ENCODE assay signal across 19 mouse cellular contexts in genomic region chr15:93000121-93000520, GRCm38 (mm10).
A peak's percentile ranks its signal among the peaks of the same experiment; 100 is the strongest.
DNase-seq lines count a peak whose midpoint lies in the region; ATAC-seq and TF ChIP-seq lines count a peak whose summit lies in the region.
"Had no signal": no experiment of that assay in that cellular context is flagged by ENCODE, and none has a peak within 500 bp of the region (broad histone marks: within the 10 kb centered on the region; RNA-seq: fewer than 3 reads in every experiment).

No protein-coding gene starts in this region.

- no peak for ATAC-seq in intestine, embryonic 15.5 days
- no peak for ATAC-seq in intestine, postnatal 0 days
- no peak for ATAC-seq in stomach, embryonic 15.5 days (ENCODE audit: insufficient read depth, low FRiP score, low read depth)
- ATAC-seq in stomach, postnatal 0 days (ENCODE audit: low FRiP score, low TSS enrichment) = no peak
- ATAC-seq in erythroblast, adult 5-6 weeks (replicated peaks; ENCODE audit: low FRiP score, poor library complexity, severe bottlenecking) = no peak
- ATAC-seq: liver, postnatal 0 days had no signal

- H3K27me3 ChIP-seq in intestine, embryonic 15.5 days (replicated peaks) = no peaks in the 10 kb centered on the region
- no peaks in the 10 kb centered on the region for H3K27me3 ChIP-seq in intestine, postnatal 0 days (replicated peaks; ENCODE audit: control insufficient read depth, insufficient read depth, low read length)
- no peaks in the 10 kb centered on the region for H3K27me3 ChIP-seq in stomach, embryonic 15.5 days (replicated peaks)
- no peaks in the 10 kb centered on the region for H3K27me3 ChIP-seq in stomach, postnatal 0 days (ENCODE audit: control insufficient read depth, insufficient read depth, low read length)
- peaks cover 8% of the 10 kb centered on the region; the same call in 1 of the 2 replicates for H3K27me3 ChIP-seq in midbrain, embryonic 10.5 days (ENCODE audit: low read depth, poor library complexity, severe bottlenecking)
- H3K27me3 ChIP-seq: CH12.LX; hindbrain, embryonic 12.5 days had no signal

- H3K27ac ChIP-seq in intestine, embryonic 15.5 days = no peak overlapping the region
- H3K27ac ChIP-seq in intestine, postnatal 0 days (ENCODE audit: low read depth, low read length) = no peak overlapping the region
- H3K27ac ChIP-seq in stomach, embryonic 15.5 days = no peak overlapping the region
- H3K27ac ChIP-seq in stomach, postnatal 0 days (replicated peaks) = no peak overlapping the region
- H3K27ac ChIP-seq in midbrain, embryonic 10.5 days (replicated peaks) = no peak overlapping the region
- H3K27ac ChIP-seq: embryonic facial prominence, embryonic 10.5 days; hindbrain, embryonic 12.5 days; midbrain, embryonic 12.5 days had no signal

- no peak for TF ChIP-seq CTCF in intestine, postnatal 0 days (IDR thresholded peaks at IDR 0.05; ENCODE audit: low read depth)
- no peak for TF ChIP-seq CTCF in stomach, postnatal 0 days (IDR thresholded peaks at IDR 0.05; ENCODE audit: low read depth)

- peak; percentile 24 to 79 for DNase-seq in adrenal gland, adult (ENCODE audit: inconsistent age in 2 of 2, low spot score in 1 of 2)
- no peak for DNase-seq in adrenal gland, postnatal 4 days (ENCODE audit: low spot score in 2 of 2)
- DNase-seq in stomach, postnatal 0 days (ENCODE audit: low spot score) = no peak
- DNase-seq in midbrain, embryonic 10.5 days (ENCODE audit: low spot score) = no peak
- DNase-seq: cerebellum, postnatal 14 days; kidney, postnatal 10 days; left cerebral cortex, postnatal 4 days; liver, postnatal 0 days; right cerebral cortex, postnatal 25 days; thymus, postnatal 36 days had no signal

- WGBS in intestine, embryonic 15.5 days = 40% methylated on average over 12 of the region's 12 CpGs
- WGBS in intestine, postnatal 0 days = 39% methylated on average over 12 of the region's 12 CpGs
- WGBS in stomach, embryonic 15.5 days = 34% methylated on average over 12 of the region's 12 CpGs
- WGBS in stomach, postnatal 0 days = 23% methylated on average over 12 of the region's 12 CpGs
- 72% methylated on average over 12 of the region's 12 CpGs for WGBS in midbrain, embryonic 10.5 days

- H3K9ac ChIP-seq in intestine, embryonic 15.5 days = no peak overlapping the region
- no peak overlapping the region for H3K9ac ChIP-seq in intestine, postnatal 0 days (ENCODE audit: low read depth, low read length)
- no peak overlapping the region for H3K9ac ChIP-seq in stomach, embryonic 15.5 days
- H3K9ac ChIP-seq in stomach, postnatal 0 days (ENCODE audit: low read length) = no peak overlapping the region
- H3K9ac ChIP-seq: hindbrain, embryonic 12.5 days; liver, postnatal 0 days; midbrain, embryonic 12.5 days had no signal

- 0 out of 2 replicates have a peak overlapping the region, but pooled peaks have one; percentile 14 for H3K4me2 ChIP-seq in intestine, embryonic 15.5 days (replicated peaks)
- H3K4me2 ChIP-seq in intestine, postnatal 0 days (replicated peaks; ENCODE audit: low read depth) = no peak overlapping the region
- peak overlapping the region; percentile 19; the same call in 1 of the 2 replicates for H3K4me2 ChIP-seq in stomach, embryonic 15.5 days
- no peak overlapping the region for H3K4me2 ChIP-seq in stomach, postnatal 0 days (replicated peaks; ENCODE audit: low read depth)
- H3K4me2 ChIP-seq: hindbrain, embryonic 12.5 days; midbrain, embryonic 12.5 days had no signal

- H3K4me1 ChIP-seq in intestine, embryonic 15.5 days (replicated peaks) = peaks cover 9% of the 10 kb centered on the region; the same call in 1 of the 2 replicates
- H3K4me1 ChIP-seq in intestine, postnatal 0 days (replicated peaks; ENCODE audit: control insufficient read depth, insufficient read depth, low read length) = no peaks in the 10 kb centered on the region
- H3K4me1 ChIP-seq in stomach, embryonic 15.5 days = peaks cover 5% of the 10 kb centered on the region; the same call in 1 of the 2 replicates
- no peaks in the 10 kb centered on the region; the same call in 1 of the 2 replicates for H3K4me1 ChIP-seq in stomach, postnatal 0 days (replicated peaks; ENCODE audit: control insufficient read depth, insufficient read depth)
- peaks cover 32% of the 10 kb centered on the region for H3K4me1 ChIP-seq in midbrain, embryonic 10.5 days

- H3K9me3 ChIP-seq in intestine, embryonic 15.5 days = no peaks in the 10 kb centered on the region
- no peaks in the 10 kb centered on the region for H3K9me3 ChIP-seq in intestine, postnatal 0 days (ENCODE audit: control insufficient read depth)
- H3K9me3 ChIP-seq in stomach, embryonic 15.5 days = no peaks in the 10 kb centered on the region
- no peaks in the 10 kb centered on the region for H3K9me3 ChIP-seq in stomach, postnatal 0 days (ENCODE audit: control insufficient read depth, low read length)
- no peaks in the 10 kb centered on the region for H3K9me3 ChIP-seq in midbrain, embryonic 10.5 days (replicated peaks)
- H3K9me3 ChIP-seq: embryonic facial prominence, embryonic 10.5 days; hindbrain, embryonic 12.5 days; midbrain, embryonic 12.5 days had no signal

- H3K4me3 ChIP-seq in intestine, embryonic 15.5 days (replicated peaks) = no peak overlapping the region
- H3K4me3 ChIP-seq in intestine, postnatal 0 days (ENCODE audit: low read depth, low read length) = no peak overlapping the region
- no peak overlapping the region for H3K4me3 ChIP-seq in stomach, embryonic 15.5 days (replicated peaks)
- no peak overlapping the region for H3K4me3 ChIP-seq in stomach, postnatal 0 days (ENCODE audit: low read depth, low read length)
- H3K4me3 ChIP-seq in midbrain, embryonic 10.5 days = no peak overlapping the region
- H3K4me3 ChIP-seq: embryonic facial prominence, embryonic 10.5 days; hindbrain, embryonic 12.5 days; midbrain, embryonic 12.5 days; myocyte had no signal

- H3K36me3 ChIP-seq in intestine, embryonic 15.5 days = no peaks in the 10 kb centered on the region
- no peaks in the 10 kb centered on the region for H3K36me3 ChIP-seq in intestine, postnatal 0 days (ENCODE audit: control insufficient read depth, insufficient read depth)
- no peaks in the 10 kb centered on the region for H3K36me3 ChIP-seq in stomach, embryonic 15.5 days
- H3K36me3 ChIP-seq in stomach, postnatal 0 days (ENCODE audit: control insufficient read depth, insufficient read depth, low read length) = no peaks in the 10 kb centered on the region
- H3K36me3 ChIP-seq in midbrain, embryonic 10.5 days = no peaks in the 10 kb centered on the region
- H3K36me3 ChIP-seq: embryonic facial prominence, embryonic 10.5 days; hindbrain, embryonic 12.5 days; midbrain, embryonic 12.5 days had no signal

- TF ChIP-seq EP300 in stomach, postnatal 0 days (optimal IDR thresholded peaks at IDR 0.05) = no peak

Comparison
In these comparisons a context has a peak if more than half of its experiments do, and no peak if none do; other contexts are left out.
1. DNase-seq: peak in adrenal gland, adult (2 of 2); none in adrenal gland, postnatal 4 days (0 of 2), stomach, postnatal 0 days (single experiment) and midbrain, embryonic 10.5 days (single experiment).
2. H3K4me2 ChIP-seq: peak in intestine, embryonic 15.5 days (single experiment) and stomach, embryonic 15.5 days (single experiment); none in intestine, postnatal 0 days (single experiment) and stomach, postnatal 0 days (single experiment).